Mouse (Mus musculus) A20 (cell line): ENCODE measurements around the gene Clip2.

ENCODE experiments used
- DNase-seq: peaks from one replicate; pipeline ENCODE4 v3.0.0-alpha.2; 2011; ENCODE audit warnings: low read depth, low spot score

Clip2 gene

GRCm38 (mm10) chr5:134552110-134552972 is at the start of gene Clip2:
Clip2 (minus strand) TSS chr5:134552434.
- DNase-seq = peak; percentile 91

DNA sequence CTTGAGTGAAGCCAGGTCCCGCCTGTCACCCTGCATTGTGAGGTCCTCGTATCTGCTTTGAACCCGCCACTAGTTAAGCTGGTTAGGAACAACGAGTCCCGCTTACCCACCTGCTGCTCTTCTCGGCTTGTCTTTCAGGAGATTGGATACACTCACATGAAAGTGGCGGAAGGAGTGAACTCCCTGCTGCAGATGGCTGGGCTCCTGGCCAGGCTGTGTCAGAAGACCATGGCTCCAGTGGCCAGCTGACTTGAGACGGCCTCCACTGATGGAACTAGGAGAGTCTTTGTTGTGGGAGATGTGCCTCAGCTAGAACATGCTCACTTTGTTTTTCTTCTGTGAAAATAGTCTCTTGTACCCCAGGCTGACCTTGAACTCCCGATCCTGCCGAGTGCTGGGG is 45.5 kb upstream of the Clip2 start:
- DNase-seq = no peak

DNA sequence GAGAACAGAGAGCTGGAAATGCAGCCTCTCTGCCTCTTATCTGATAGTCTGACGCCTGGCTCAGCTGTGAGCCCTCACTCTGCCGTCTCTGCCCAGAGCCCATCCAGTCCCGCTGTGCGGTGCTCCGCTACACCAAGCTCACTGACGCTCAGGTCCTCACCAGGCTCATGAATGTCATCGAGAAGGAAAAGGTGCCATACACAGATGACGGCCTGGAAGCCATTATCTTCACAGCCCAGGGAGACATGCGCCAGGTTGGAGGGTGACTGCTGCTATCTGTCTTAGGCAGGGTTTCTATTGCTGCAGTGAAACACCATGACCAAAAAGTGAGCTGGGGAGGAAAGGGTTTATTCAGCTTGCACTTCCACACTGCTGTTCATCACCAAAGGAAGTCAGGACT is 40.9 kb upstream of the Clip2 start:
- no peak for DNase-seq

- no peak for DNase-seq
Measured at GRCm38 (mm10) chr5:134592026-134592581, 39.9 kb upstream of the Clip2 start.

GRCm38 (mm10) chr5:134589900-134590299 is 37.7 kb upstream of the Clip2 start:
- DNase-seq = no peak

DNA sequence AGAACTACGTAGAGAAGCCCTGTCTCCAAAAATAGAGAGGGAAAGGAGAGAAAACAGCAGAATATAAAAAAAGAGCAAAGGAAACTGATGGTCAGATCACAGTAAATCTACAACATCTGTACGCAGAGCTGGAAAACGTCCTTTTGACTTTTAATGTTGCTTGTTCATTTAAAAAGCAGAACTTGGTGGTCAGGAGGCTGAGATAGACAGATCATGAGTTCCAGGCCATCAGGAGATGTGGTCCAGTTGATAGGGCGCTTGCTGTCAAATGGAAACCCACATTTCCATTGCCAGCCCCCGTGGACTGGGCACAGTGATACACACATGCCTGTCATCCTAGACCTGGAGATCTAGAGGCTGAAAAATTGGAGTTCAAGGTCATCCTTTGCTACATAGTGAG is 32.6 kb upstream of the Clip2 start:
- DNase-seq = no peak

- peak; percentile 63 for DNase-seq
Measured at GRCm38 (mm10) chr5:134583884-134584213, 31.6 kb upstream of the Clip2 start.

GRCm38 (mm10) chr5:134583006-134583883 is 31.0 kb upstream of the Clip2 start:
- peak; percentile 71 for DNase-seq

- peak; percentile 97 for DNase-seq
Measured at GRCm38 (mm10) chr5:134582221-134582907, 30.1 kb upstream of the Clip2 start.

DNA sequence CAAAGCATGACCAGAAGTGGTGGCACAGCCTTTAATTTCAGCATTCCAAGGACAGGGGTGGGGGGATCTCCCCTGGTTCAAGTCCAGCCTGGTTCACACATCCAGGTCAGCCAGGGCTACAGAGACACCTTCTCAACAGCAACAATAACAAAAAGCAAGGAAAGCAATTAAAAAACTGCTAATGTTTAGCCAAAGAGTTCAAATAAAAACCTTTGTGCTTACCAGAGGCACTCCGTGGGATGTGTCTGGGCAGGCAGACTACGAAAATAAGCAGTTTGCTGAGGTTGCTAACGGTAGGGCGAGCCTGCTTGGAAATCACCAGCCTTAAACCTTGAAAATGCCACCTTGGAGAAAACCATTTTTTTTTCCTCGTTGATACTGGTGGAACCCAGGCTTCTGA is 28.9 kb upstream of the Clip2 start, which contains the start of gene Rfc2:
Gene Rfc2 (plus strand): TSS at position 221 of the 400 bp plus-strand sequence.
- no peak for DNase-seq

DNA sequence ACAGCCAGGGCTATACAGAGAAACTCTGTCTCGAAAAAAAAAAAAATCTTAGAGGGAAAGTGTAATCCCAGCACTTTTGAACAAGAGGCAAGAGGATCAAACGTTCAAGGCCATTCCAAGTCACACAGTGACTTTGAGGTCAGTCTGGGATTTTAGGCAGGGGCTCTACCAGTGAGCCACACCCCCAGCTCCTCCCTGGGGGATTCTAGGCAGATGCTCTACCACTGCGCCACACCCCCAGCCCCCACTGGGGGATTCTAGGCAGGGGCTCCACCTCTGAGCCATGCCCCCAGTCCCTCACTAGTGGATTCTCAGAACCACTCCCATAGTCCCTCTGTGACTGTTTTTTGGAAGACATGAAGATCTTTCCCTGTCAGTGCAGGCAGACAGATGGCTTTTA is 26.9 kb upstream of the Clip2 start:
- no peak for DNase-seq

- DNase-seq = no peak
Measured at GRCm38 (mm10) chr5:134577534-134577933, 25.3 kb upstream of the Clip2 start.

- DNase-seq = no peak
Measured at GRCm38 (mm10) chr5:134576517-134577220, 24.4 kb upstream of the Clip2 start.

GRCm38 (mm10) chr5:134575833-134576232 is 23.6 kb upstream of the Clip2 start:
- DNase-seq = no peak

GRCm38 (mm10) chr5:134572508-134573214 is 20.4 kb upstream of the Clip2 start:
- peak; percentile 57 for DNase-seq

DNA sequence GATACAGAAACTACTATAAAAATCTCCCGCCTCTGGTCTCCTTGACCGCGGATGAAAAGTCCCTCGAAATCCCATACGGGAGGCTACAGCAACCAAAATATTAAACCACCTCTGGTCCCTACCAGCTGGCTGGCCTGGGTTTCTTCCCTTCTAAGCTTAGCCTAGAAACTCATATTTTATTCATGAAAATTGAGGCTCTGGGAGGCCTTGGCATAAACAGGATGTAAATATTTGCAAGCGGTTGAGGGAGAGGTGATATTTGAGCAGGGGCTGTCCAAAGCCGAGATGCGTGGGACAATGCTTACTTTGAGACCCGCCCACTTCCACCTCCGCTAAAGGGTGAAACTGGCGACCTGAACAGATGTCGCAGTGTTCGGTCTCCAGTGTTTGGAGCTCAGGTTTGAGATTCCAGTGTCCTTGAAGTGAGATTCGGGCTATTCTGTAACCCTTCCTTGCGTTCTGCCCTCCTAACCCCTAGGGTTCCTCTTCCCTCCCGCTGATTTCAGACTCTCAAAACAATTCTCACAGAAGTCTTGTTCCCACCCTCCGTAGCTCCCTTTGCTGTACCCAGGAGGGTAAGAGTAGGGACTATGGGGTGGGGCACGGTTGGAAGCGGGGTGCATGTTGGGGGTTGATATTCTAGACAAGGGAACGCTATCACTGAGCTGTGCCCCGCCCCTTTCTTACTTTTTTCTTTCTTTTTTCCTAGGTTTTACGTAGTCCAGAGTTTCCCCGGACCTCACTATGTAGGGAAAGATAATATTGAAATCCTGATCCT is 19.7 kb upstream of the Clip2 start:
- peak; percentile 92 for DNase-seq

- DNase-seq = no peak
Measured at GRCm38 (mm10) chr5:134568964-134569491, 16.8 kb upstream of the Clip2 start.

GRCm38 (mm10) chr5:134568030-134568429 is 15.8 kb upstream of the Clip2 start:
- DNase-seq = no peak

GRCm38 (mm10) chr5:134567445-134567844 is 15.2 kb upstream of the Clip2 start:
- DNase-seq = no peak
